Mouse (Mus musculus) stomach, embryonic 14.5 days (tissue): Measurements from ENCODE around the gene Astn1. TPM values are rescaled to one million over a fixed set of nuclear protein-coding genes. Genes with fewer than 3 reads are reported as not detected.

Source experiments
- ATAC-seq: fragments of 200-750 bp; cut with Nextera tagmentation; 2 replicates; pipeline ENCODE4 v1.8.0; 2017; ENCODE audit warnings: low read depth, moderate TSS enrichment; ENCODE audit not compliant: insufficient number of reproducible peaks, insufficient read depth, low FRiP score
- H3K27ac ChIP-seq: fragments of 300-500 bp; sonication (generic); 2 replicates; pipeline ENCODE4 v1.5.1; 2014; ENCODE audit warnings: mild to moderate bottlenecking, low read length, moderate library complexity, mixed read lengths
- H3K27me3 ChIP-seq: fragments of 300-500 bp; sonication (generic); 2 replicates; pipeline ENCODE4 v1.6.1; 2014; ENCODE audit warnings: low read length, control low read depth, mixed read lengths; ENCODE audit not compliant: control insufficient read depth, insufficient read depth
- H3K36me3 ChIP-seq: fragments of 300-500 bp; sonication (generic); 2 replicates; pipeline ENCODE4 v1.6.1; 2014; ENCODE audit warnings: mild to moderate bottlenecking, control low read depth, low read length, moderate library complexity, mixed read lengths; ENCODE audit not compliant: control insufficient read depth, insufficient read depth
- H3K4me1 ChIP-seq: fragments of 300-500 bp; sonication (generic); 2 replicates; pipeline ENCODE4 v1.6.1; 2014; ENCODE audit warnings: low read length, control low read depth, mixed read lengths; ENCODE audit not compliant: control insufficient read depth, insufficient read depth
- H3K4me2 ChIP-seq: fragments of 300-500 bp; sonication (generic); replicated peaks from 2 replicates; pipeline ENCODE4 v1.6.1; 2014; ENCODE audit warnings: low read depth, low read length, control low read depth
- H3K4me3 ChIP-seq: fragments of 300-500 bp; sonication (generic); 2 replicates; pipeline ENCODE4 v1.5.1; 2014; ENCODE audit warnings: low read depth, low read length, control low read depth
- H3K9ac ChIP-seq: fragments of 300-500 bp; sonication (generic); replicated peaks from 2 replicates; pipeline ENCODE4 v1.6.1; 2014; ENCODE audit warnings: low read depth, mild to moderate bottlenecking, control low read depth, low read length, moderate library complexity, mixed read lengths
- H3K9me3 ChIP-seq: fragments of 300-500 bp; sonication (generic); 2 replicates; pipeline ENCODE4 v1.6.1; 2016; ENCODE audit warnings: low read depth, low read length, control low read depth; ENCODE audit not compliant: control insufficient read depth
- WGBS: fragments of 180-500 bp; shearing (Covaris S2); extraction: QIAGEN DNeasy Blood & Tissue Kit; methylation state at CpG from one replicate; pipeline ENCODE4 v1.1.7; 2014; 5-methylcytosine and 5-hydroxymethylcytosine counted together
- polyA plus RNA-seq: library from polyadenylated mRNA; unstranded; fragments of >200 nt; fragmentation: Nextera tagmentation; extraction: Ambion mirVana; gene quantifications from 2 replicates; pipeline ENCODE4 v1.2.1, GENCODE M21; 2014

Gene Astn1
- polyA plus RNA-seq, 1 experiment from 2014 or later, result 4.5 TPM

- peak; percentile 46; the same call in 1 of the 2 replicates for ATAC-seq
These were observed 424 bp downstream of the Astn1 start for GRCm38 (mm10) chr1:158362292-158363101.

GRCm38 (mm10) chr1:158364461-158364860, 2.4 kb downstream of the Astn1 start:
- no peak for ATAC-seq
- H3K4me3 ChIP-seq, result no peak overlapping the region
- H3K4me2 ChIP-seq, result no peak overlapping the region
- WGBS, result 55% methylated on average over 1 of the region's 1 CpGs
- no peaks in the 10 kb centered on the region for H3K9me3 ChIP-seq
- H3K4me1 ChIP-seq, result no peaks in the 10 kb centered on the region
- H3K27me3 ChIP-seq, result peaks cover 4% of the 10 kb centered on the region; the same call in 1 of the 2 replicates
- H3K9ac ChIP-seq, result no peak overlapping the region
- H3K36me3 ChIP-seq, result no peaks in the 10 kb centered on the region
- H3K27ac ChIP-seq, result no peak overlapping the region

More at GRCm38 (mm10) chr1:158362292-158363101, 424 bp downstream of the Astn1 start:
- Histone ChIP-seq H3K27ac (no peak overlapping the region), H3K4me3 (peak overlapping the region; percentile 32), H3K27me3 (peaks cover 4% of the 10 kb centered on the region; the same call in 1 of the 2 replicates), H3K4me1 (no peaks in the 10 kb centered on the region), H3K9me3 (no peaks in the 10 kb centered on the region), H3K36me3 (no peaks in the 10 kb centered on the region), H3K9ac (0 out of 2 replicates have a peak overlapping the region, but pooled peaks have one; percentile 14), H3K4me2 (peak overlapping the region; percentile 51)
- under 1% methylated on average over 32 of the region's 37 CpGs for WGBS

- no peaks in the 10 kb centered on the region for H3K27me3 ChIP-seq
- 72% methylated on average over 6 of the region's 6 CpGs for WGBS
These were observed 20.2 kb downstream of the Astn1 start for GRCm38 (mm10) chr1:158382277-158382676.

GRCm38 (mm10) chr1:158383210-158383609, 21.1 kb downstream of the Astn1 start:
- 71% methylated on average over 3 of the region's 3 CpGs for WGBS
- no peak overlapping the region for H3K27ac ChIP-seq
- H3K9me3 ChIP-seq, result no peaks in the 10 kb centered on the region
- H3K36me3 ChIP-seq, result no peaks in the 10 kb centered on the region
- H3K9ac ChIP-seq, result no peak overlapping the region
- no peaks in the 10 kb centered on the region for H3K27me3 ChIP-seq
- no peak for ATAC-seq
- H3K4me2 ChIP-seq, result no peak overlapping the region
- no peak overlapping the region for H3K4me3 ChIP-seq
- H3K4me1 ChIP-seq, result no peaks in the 10 kb centered on the region

More at GRCm38 (mm10) chr1:158382277-158382676, 20.2 kb downstream of the Astn1 start:
- Histone ChIP-seq H3K27ac (no peak overlapping the region), H3K4me1 (no peaks in the 10 kb centered on the region), H3K4me3 (no peak overlapping the region), H3K36me3 (no peaks in the 10 kb centered on the region), H3K4me2 (no peak overlapping the region), H3K9ac (no peak overlapping the region), H3K9me3 (no peaks in the 10 kb centered on the region)
- ATAC-seq, result no peak

GRCm38 (mm10) chr1:158385311-158385710, 23.2 kb downstream of the Astn1 start:
- no peak for ATAC-seq
- Histone ChIP-seq H3K36me3 (no peaks in the 10 kb centered on the region), H3K27me3 (no peaks in the 10 kb centered on the region), H3K4me2 (no peak overlapping the region), H3K9ac (no peak overlapping the region), H3K4me1 (no peaks in the 10 kb centered on the region), H3K9me3 (no peaks in the 10 kb centered on the region), H3K4me3 (no peak overlapping the region), H3K27ac (no peak overlapping the region)
- 91% methylated on average over 2 of the region's 2 CpGs for WGBS

GRCm38 (mm10) chr1:158386781-158387180, 24.7 kb downstream of the Astn1 start:
- no peak overlapping the region for H3K4me2 ChIP-seq
- no peaks in the 10 kb centered on the region for H3K4me1 ChIP-seq
- no peak for ATAC-seq
- H3K27me3 ChIP-seq, result no peaks in the 10 kb centered on the region
- WGBS, result 40% methylated on average over 3 of the region's 3 CpGs
- H3K9me3 ChIP-seq, result no peaks in the 10 kb centered on the region
- no peaks in the 10 kb centered on the region for H3K36me3 ChIP-seq
- no peak overlapping the region for H3K4me3 ChIP-seq
- no peak overlapping the region for H3K9ac ChIP-seq
- H3K27ac ChIP-seq, result no peak overlapping the region

- H3K4me2 ChIP-seq, result no peak overlapping the region
- no peaks in the 10 kb centered on the region for H3K36me3 ChIP-seq
- H3K27me3 ChIP-seq, result no peaks in the 10 kb centered on the region
- no peak overlapping the region for H3K4me3 ChIP-seq
- H3K4me1 ChIP-seq, result no peaks in the 10 kb centered on the region
- H3K9me3 ChIP-seq, result no peaks in the 10 kb centered on the region
- no peak overlapping the region for H3K27ac ChIP-seq
- WGBS, result 91% methylated on average over 4 of the region's 4 CpGs
- H3K9ac ChIP-seq, result no peak overlapping the region
- no peak for ATAC-seq
These were observed 26.9 kb downstream of the Astn1 start for GRCm38 (mm10) chr1:158388995-158389394.

GRCm38 (mm10) chr1:158390693-158391092, 28.6 kb downstream of the Astn1 start:
- H3K27me3 ChIP-seq, result no peaks in the 10 kb centered on the region
- no peak for ATAC-seq
- no peaks in the 10 kb centered on the region for H3K4me1 ChIP-seq
- no peak overlapping the region for H3K4me2 ChIP-seq
- no peak overlapping the region for H3K4me3 ChIP-seq
- H3K36me3 ChIP-seq, result no peaks in the 10 kb centered on the region
- no peak overlapping the region for H3K27ac ChIP-seq
- no peak overlapping the region for H3K9ac ChIP-seq
- H3K9me3 ChIP-seq, result no peaks in the 10 kb centered on the region
- WGBS, result 59% methylated on average over 4 of the region's 4 CpGs
